In genomic region chr6:83832393-83832792, GRCm38 (mm10) we compare ENCODE assay signal across 8 mouse cellular contexts. TPM values are rescaled to one million over a fixed set of nuclear protein-coding genes. Genes with fewer than 3 reads are reported as not detected.
DNase-seq lines count a peak whose midpoint lies in the region; ATAC-seq and TF ChIP-seq lines count a peak whose summit lies in the region.
"Not testable (repeated sequence)": the region's sequence is repeated elsewhere in the genome, so short reads cannot be mapped to it uniquely, and the experiment has no call there.

No protein-coding gene starts in this region.

- not testable (repeated sequence) for H3K36me3 ChIP-seq in G1E (replicated peaks); embryonic facial prominence, embryonic 13.5 days; hindbrain, embryonic 13.5 days; kidney, embryonic 16.5 days (ENCODE audit: insufficient read depth, low read length); liver, embryonic 14.5 days (replicated peaks; ENCODE audit: control insufficient read depth, insufficient read depth, low read depth); midbrain, embryonic 13.5 days; stomach, embryonic 14.5 days (ENCODE audit: control insufficient read depth, insufficient read depth, low read length)

- not testable (repeated sequence) for DNase-seq in G1E (ENCODE audit: low spot score); liver, embryonic 14.5 days (ENCODE audit: low read depth in 3 of 3, low spot score in 3 of 3)
- DNase-seq in heart, adult 11 months = peak; percentile 64

- peak overlapping the region; percentile 60 for H3K27ac ChIP-seq in embryonic facial prominence, embryonic 13.5 days
- H3K27ac ChIP-seq in hindbrain, embryonic 13.5 days = peak overlapping the region; percentile 65
- H3K27ac ChIP-seq in kidney, embryonic 16.5 days (ENCODE audit: low read length) = peak overlapping the region; percentile 57; the same call in 1 of the 2 replicates
- H3K27ac ChIP-seq in liver, embryonic 14.5 days = peak overlapping the region; percentile 36
- H3K27ac ChIP-seq in midbrain, embryonic 13.5 days = peak overlapping the region; percentile 1; the same call in 1 of the 2 replicates
- peak overlapping the region; percentile 64; the same call in 1 of the 2 replicates for H3K27ac ChIP-seq in stomach, embryonic 14.5 days (ENCODE audit: low read length)

- not testable (repeated sequence) for TF ChIP-seq CTCF in G1E (IDR thresholded peaks at IDR 0.05; ENCODE audit: low read depth, low read length); liver, embryonic 14.5 days (IDR thresholded peaks at IDR 0.05; ENCODE audit: low read depth)

- peaks cover 13% of the 10 kb centered on the region for H3K4me1 ChIP-seq in G1E (ENCODE audit: insufficient read depth, low read depth, low read length)
- H3K4me1 ChIP-seq in embryonic facial prominence, embryonic 13.5 days = peaks cover 10% of the 10 kb centered on the region
- H3K4me1 ChIP-seq in hindbrain, embryonic 13.5 days (replicated peaks) = peaks cover 19% of the 10 kb centered on the region
- H3K4me1 ChIP-seq in kidney, embryonic 16.5 days (ENCODE audit: insufficient read depth, low read length) = peaks cover 15% of the 10 kb centered on the region
- not testable (repeated sequence) for H3K4me1 ChIP-seq in liver, embryonic 14.5 days (replicated peaks; ENCODE audit: control insufficient read depth in 2 of 2, insufficient read depth in 2 of 2, low read length in 1 of 2); stomach, embryonic 14.5 days (ENCODE audit: control insufficient read depth, insufficient read depth, low read length)
- H3K4me1 ChIP-seq in midbrain, embryonic 13.5 days (replicated peaks) = peaks cover 21% of the 10 kb centered on the region

- not testable (repeated sequence) for TF ChIP-seq EP300 in liver, embryonic 14.5 days (IDR thresholded peaks at IDR 0.05; ENCODE audit: low read depth)

- H3K4me3 ChIP-seq in G1E (ENCODE audit: low read depth, low read length) = peak overlapping the region; percentile 16; the same call in 1 of the 2 replicates
- peak overlapping the region; percentile 74; the same call in 1 of the 2 replicates for H3K4me3 ChIP-seq in embryonic facial prominence, embryonic 13.5 days
- peak overlapping the region; percentile 20 for H3K4me3 ChIP-seq in hindbrain, embryonic 13.5 days
- peak overlapping the region; percentile 41 for H3K4me3 ChIP-seq in kidney, embryonic 16.5 days (ENCODE audit: low read length)
- peak overlapping the region in 1 of 2 experiments; percentile 34; a peak in 2 of 4 replicates for H3K4me3 ChIP-seq in liver, embryonic 14.5 days (ENCODE audit: insufficient read depth in 1 of 2, low read depth in 2 of 2, low read length in 2 of 2)
- peak overlapping the region; percentile 20 for H3K4me3 ChIP-seq in midbrain, embryonic 13.5 days (replicated peaks)
- peak overlapping the region; percentile 22 for H3K4me3 ChIP-seq in stomach, embryonic 14.5 days (ENCODE audit: low read depth, low read length)

- peak overlapping the region; percentile 60 for H3K4me2 ChIP-seq in embryonic facial prominence, embryonic 13.5 days
- peak overlapping the region; percentile 51 for H3K4me2 ChIP-seq in hindbrain, embryonic 13.5 days
- peak overlapping the region; percentile 63 for H3K4me2 ChIP-seq in kidney, embryonic 16.5 days (replicated peaks; ENCODE audit: low read depth, low read length)
- peak overlapping the region; percentile 88 for H3K4me2 ChIP-seq in liver, embryonic 14.5 days (ENCODE audit: low read depth)
- H3K4me2 ChIP-seq in midbrain, embryonic 13.5 days (replicated peaks) = peak overlapping the region; percentile 46
- H3K4me2 ChIP-seq in stomach, embryonic 14.5 days (replicated peaks; ENCODE audit: low read depth, low read length) = peak overlapping the region; percentile 46; the same call in 1 of the 2 replicates

- peak overlapping the region; percentile 51; the same call in 1 of the 2 replicates for H3K9ac ChIP-seq in embryonic facial prominence, embryonic 13.5 days
- peak overlapping the region; percentile 5; the same call in 1 of the 2 replicates for H3K9ac ChIP-seq in hindbrain, embryonic 13.5 days
- H3K9ac ChIP-seq in kidney, embryonic 16.5 days (replicated peaks; ENCODE audit: low read length); liver, embryonic 14.5 days (replicated peaks); midbrain, embryonic 13.5 days (replicated peaks); stomach, embryonic 14.5 days (replicated peaks; ENCODE audit: low read depth, low read length): not testable (repeated sequence)

- H3K27me3 ChIP-seq in G1E (ENCODE audit: insufficient read depth, low read length); embryonic facial prominence, embryonic 13.5 days; hindbrain, embryonic 13.5 days; kidney, embryonic 16.5 days (ENCODE audit: insufficient read depth, low read length); liver, embryonic 14.5 days (ENCODE audit: control insufficient read depth, insufficient read depth, low read length); midbrain, embryonic 13.5 days; stomach, embryonic 14.5 days (ENCODE audit: control insufficient read depth, insufficient read depth, low read length): not testable (repeated sequence)

- not testable (repeated sequence) for H3K9me3 ChIP-seq in G1E (replicated peaks); embryonic facial prominence, embryonic 13.5 days; hindbrain, embryonic 13.5 days; kidney, embryonic 16.5 days (ENCODE audit: low read length); liver, embryonic 14.5 days (ENCODE audit: control insufficient read depth, low read length); midbrain, embryonic 13.5 days; stomach, embryonic 14.5 days (ENCODE audit: control insufficient read depth, low read depth, low read length)

- not testable (repeated sequence) for ATAC-seq in G1E (ENCODE audit: extremely low read depth, insufficient number of reproducible peaks, low FRiP score, poor library complexity, severe bottlenecking); embryonic facial prominence, embryonic 13.5 days (ENCODE audit: insufficient number of reproducible peaks, insufficient read depth, low FRiP score, low TSS enrichment, low read depth); hindbrain, embryonic 13.5 days (ENCODE audit: low FRiP score); kidney, embryonic 16.5 days (ENCODE audit: low FRiP score, low TSS enrichment); liver, embryonic 14.5 days (ENCODE audit: insufficient read depth); midbrain, embryonic 13.5 days; stomach, embryonic 14.5 days (ENCODE audit: insufficient number of reproducible peaks, insufficient read depth, low FRiP score, low read depth)

- WGBS in embryonic facial prominence, embryonic 13.5 days = 44% methylated on average over 1 of the region's 1 CpGs
- 67% methylated on average over 1 of the region's 1 CpGs for WGBS in hindbrain, embryonic 13.5 days
- WGBS in kidney, embryonic 16.5 days = 68% methylated on average over 1 of the region's 1 CpGs
- 64% methylated on average over 1 of the region's 1 CpGs for WGBS in liver, embryonic 14.5 days (ENCODE audit: insufficient replicate concordance)
- WGBS in midbrain, embryonic 13.5 days = 68% methylated on average over 1 of the region's 1 CpGs
- 61% methylated on average over 1 of the region's 1 CpGs for WGBS in stomach, embryonic 14.5 days

RNA-seq across cellular contexts. Expression of gene Paip2b, which starts 0.9 kb away (rescaled TPM):
- total RNA-seq in G1E (2014; fragmentation: Nextera tagmentation) (7.6 and 8.4 TPM in 2 replicates), G1E (2017) (10.3 and 12.0 TPM in 2 replicates)
- 9.3 and 10.5 TPM in 2 replicates for polyA plus RNA-seq in G1E (2012)
- polyA plus RNA-seq in embryonic facial prominence, embryonic 13.5 days (2015; fragmentation: Nextera tagmentation; extraction: Ambion mirVana) = 20.8 and 24.0 TPM in 2 replicates
- 25.3 and 27.8 TPM in 2 replicates for polyA plus RNA-seq in hindbrain, embryonic 13.5 days (2015; fragmentation: Nextera tagmentation; extraction: Ambion mirVana)
- 17.4 and 18.1 TPM in 2 replicates for polyA plus RNA-seq in kidney, embryonic 16.5 days (2015; fragmentation: Nextera tagmentation; extraction: Ambion mirVana)
- polyA plus RNA-seq in liver, embryonic 14.5 days (2012; rRNA removed) = 4.0 and 5.6 TPM in 2 replicates
- 2.5 and 3.5 TPM in 2 replicates for polyA plus RNA-seq in liver, embryonic 14.5 days (2014; fragmentation: Nextera tagmentation; extraction: Ambion mirVana)
- 29.7 and 35.8 TPM in 2 replicates for polyA plus RNA-seq in midbrain, embryonic 13.5 days (2015; fragmentation: Nextera tagmentation; extraction: Ambion mirVana)
- 20.7 and 22.0 TPM in 2 replicates for polyA plus RNA-seq in stomach, embryonic 14.5 days (2014; fragmentation: Nextera tagmentation; extraction: Ambion mirVana)

RNA-seq across cellular contexts. Expression of gene Zfp638, which starts 34.5 kb away (rescaled TPM):
- total RNA-seq in G1E (2014; fragmentation: Nextera tagmentation) (181 and 199 TPM in 2 replicates), G1E (2017) (130 and 152 TPM in 2 replicates)
- 4.3 and 5.3 TPM in 2 replicates for polyA plus RNA-seq in G1E (2012)
- polyA plus RNA-seq in embryonic facial prominence, embryonic 13.5 days (2015; fragmentation: Nextera tagmentation; extraction: Ambion mirVana) = 77.1 and 77.5 TPM in 2 replicates
- 87.8 and 88.9 TPM in 2 replicates for polyA plus RNA-seq in hindbrain, embryonic 13.5 days (2015; fragmentation: Nextera tagmentation; extraction: Ambion mirVana)
- polyA plus RNA-seq in kidney, embryonic 16.5 days (2015; fragmentation: Nextera tagmentation; extraction: Ambion mirVana) = 48.4 and 58.8 TPM in 2 replicates
- 7.4 and 14.0 TPM in 2 replicates for polyA plus RNA-seq in liver, embryonic 14.5 days (2012; rRNA removed)
- polyA plus RNA-seq in liver, embryonic 14.5 days (2014; fragmentation: Nextera tagmentation; extraction: Ambion mirVana) = 18.6 and 19.3 TPM in 2 replicates
- 96.5 TPM in 2 replicates for polyA plus RNA-seq in midbrain, embryonic 13.5 days (2015; fragmentation: Nextera tagmentation; extraction: Ambion mirVana)
- polyA plus RNA-seq in stomach, embryonic 14.5 days (2014; fragmentation: Nextera tagmentation; extraction: Ambion mirVana) = 92.0 and 94.4 TPM in 2 replicates

RNA-seq across cellular contexts. Expression of gene Nagk, which starts 37.6 kb away (rescaled TPM):
- total RNA-seq in G1E (2014; fragmentation: Nextera tagmentation) = 12.9 and 19.2 TPM in 2 replicates
- 49.7 and 50.7 TPM in 2 replicates for total RNA-seq in G1E (2017)
- polyA plus RNA-seq in G1E (2012) = 5.5 and 6.5 TPM in 2 replicates
- 55.4 and 58.0 TPM in 2 replicates for polyA plus RNA-seq in embryonic facial prominence, embryonic 13.5 days (2015; fragmentation: Nextera tagmentation; extraction: Ambion mirVana)
- 98.1 and 98.5 TPM in 2 replicates for polyA plus RNA-seq in hindbrain, embryonic 13.5 days (2015; fragmentation: Nextera tagmentation; extraction: Ambion mirVana)
- polyA plus RNA-seq in kidney, embryonic 16.5 days (2015; fragmentation: Nextera tagmentation; extraction: Ambion mirVana) = 60.7 and 60.9 TPM in 2 replicates
- 5.4 and 6.0 TPM in 2 replicates for polyA plus RNA-seq in liver, embryonic 14.5 days (2012; rRNA removed)
- 13.9 and 15.6 TPM in 2 replicates for polyA plus RNA-seq in liver, embryonic 14.5 days (2014; fragmentation: Nextera tagmentation; extraction: Ambion mirVana)
- polyA plus RNA-seq in midbrain, embryonic 13.5 days (2015; fragmentation: Nextera tagmentation; extraction: Ambion mirVana) = 85.3 and 88.1 TPM in 2 replicates
- 61.5 and 63.1 TPM in 2 replicates for polyA plus RNA-seq in stomach, embryonic 14.5 days (2014; fragmentation: Nextera tagmentation; extraction: Ambion mirVana)

RNA-seq across cellular contexts. Expression of gene Tex261, which starts 56.8 kb away (rescaled TPM):
- total RNA-seq in G1E (2014; fragmentation: Nextera tagmentation) (47.8 and 50.0 TPM in 2 replicates), G1E (2017) (32.5 and 35.4 TPM in 2 replicates)
- polyA plus RNA-seq in G1E (2012) = 30.3 and 34.6 TPM in 2 replicates
- 91.3 and 99.5 TPM in 2 replicates for polyA plus RNA-seq in embryonic facial prominence, embryonic 13.5 days (2015; fragmentation: Nextera tagmentation; extraction: Ambion mirVana)
- polyA plus RNA-seq in hindbrain, embryonic 13.5 days (2015; fragmentation: Nextera tagmentation; extraction: Ambion mirVana) = 63.5 and 65.5 TPM in 2 replicates
- polyA plus RNA-seq in kidney, embryonic 16.5 days (2015; fragmentation: Nextera tagmentation; extraction: Ambion mirVana) = 98.9 and 101 TPM in 2 replicates
- polyA plus RNA-seq in liver, embryonic 14.5 days (2012; rRNA removed) = 21.6 and 26.5 TPM in 2 replicates
- 42.6 and 44.2 TPM in 2 replicates for polyA plus RNA-seq in liver, embryonic 14.5 days (2014; fragmentation: Nextera tagmentation; extraction: Ambion mirVana)
- polyA plus RNA-seq in midbrain, embryonic 13.5 days (2015; fragmentation: Nextera tagmentation; extraction: Ambion mirVana) = 61.7 and 64.4 TPM in 2 replicates
- 68.1 and 75.4 TPM in 2 replicates for polyA plus RNA-seq in stomach, embryonic 14.5 days (2014; fragmentation: Nextera tagmentation; extraction: Ambion mirVana)

Comparison
In these comparisons a context has a peak if more than half of its experiments do, and no peak if none do; other contexts are left out.
1. H3K27ac ChIP-seq: peak in every context shown above with its lines; median percentile 65 in hindbrain, embryonic 13.5 days; 64 in stomach, embryonic 14.5 days; 60 in embryonic facial prominence, embryonic 13.5 days; 57 in kidney, embryonic 16.5 days; 36 in liver, embryonic 14.5 days; 1 in midbrain, embryonic 13.5 days.